Mouse (Mus musculus): ENCODE measurements around the gene Klhl3.

Klhl3 gene

DNA sequence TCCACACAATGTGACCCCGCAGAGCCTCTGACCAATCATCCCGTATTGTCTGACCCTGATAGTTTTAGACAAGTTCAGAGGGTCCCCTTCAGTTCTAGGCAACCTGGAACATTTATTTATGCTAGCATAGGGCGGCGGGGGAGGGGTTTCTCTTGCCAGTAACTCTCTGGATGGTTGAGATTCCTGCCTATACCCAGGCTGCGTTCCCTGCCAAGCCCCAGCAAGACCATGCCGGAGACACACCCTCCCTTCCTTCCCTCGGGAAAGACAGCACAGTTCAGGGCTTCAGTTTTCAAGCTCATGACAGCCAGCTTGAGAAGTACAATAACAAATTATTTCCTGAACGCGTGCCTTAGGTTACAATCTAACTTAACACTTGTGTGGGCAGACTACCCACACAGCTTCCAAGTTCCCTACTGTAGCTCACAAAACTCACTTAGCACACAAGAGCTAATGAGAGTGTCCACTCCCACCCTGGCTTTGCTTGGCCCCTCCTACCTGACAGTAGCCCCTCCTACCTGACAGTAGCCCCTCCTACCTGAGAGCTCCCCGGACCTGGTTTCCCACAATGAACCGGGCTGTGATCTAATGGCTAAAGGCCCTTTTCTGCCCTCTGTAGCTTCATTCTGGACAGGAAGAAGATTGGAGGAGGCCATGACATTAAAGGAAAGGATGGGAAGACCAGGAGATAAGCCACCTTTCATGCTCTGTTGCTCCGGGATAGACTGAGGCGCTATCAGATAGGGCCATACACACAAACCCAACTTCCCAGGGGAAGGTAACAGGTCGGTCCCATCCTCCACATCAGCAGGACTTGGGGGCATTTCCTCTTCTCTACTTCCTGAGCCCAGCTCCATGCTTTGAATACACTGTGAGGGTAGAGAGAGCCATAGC lies 46.6 kb downstream of the Klhl3 start:
- DNase-seq (ENCODE audit: low read depth, low spot score) = peak; percentile 60

DNA sequence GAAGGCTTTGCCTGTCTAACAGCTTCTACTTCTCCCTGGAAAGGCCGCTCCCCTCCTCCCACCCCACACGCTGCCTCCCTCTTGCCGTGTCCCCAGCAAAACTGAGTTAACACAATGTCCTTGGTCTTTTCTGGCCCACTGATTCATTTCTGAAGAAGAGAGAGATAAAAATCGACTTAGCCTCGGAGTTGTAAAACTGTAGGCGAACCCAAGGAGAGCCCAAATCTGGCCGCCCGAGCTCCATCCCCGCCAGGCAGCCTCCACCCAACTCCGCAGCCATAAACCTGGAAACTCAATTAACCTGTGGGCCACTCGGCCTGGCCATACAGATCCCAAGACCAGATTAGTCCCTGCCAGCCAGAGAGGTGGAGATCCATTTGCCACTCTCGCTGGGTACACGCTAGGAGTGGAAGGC lies 47.3 kb downstream of the Klhl3 start:
- no peak for DNase-seq (ENCODE audit: low read depth, low spot score)

DNA sequence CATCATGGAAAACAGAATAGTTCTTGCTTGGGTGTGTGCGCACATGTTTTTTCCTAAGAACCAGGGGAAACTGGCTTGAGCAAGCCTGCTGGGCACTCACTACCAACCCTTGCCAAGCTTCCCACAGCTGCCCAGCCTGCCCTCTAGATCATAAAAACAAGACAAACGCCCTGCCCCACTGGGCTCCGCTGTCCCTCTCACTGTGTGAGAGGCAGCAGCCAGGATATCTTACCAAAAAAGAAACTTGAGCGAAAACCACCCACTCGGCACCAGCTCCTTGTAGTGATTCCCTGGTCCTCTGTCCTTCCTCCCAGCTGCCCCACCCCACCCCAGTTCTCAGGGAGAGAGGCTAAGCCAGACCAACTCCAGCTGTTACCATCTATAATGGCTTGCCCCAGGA lies 48.1 kb downstream of the Klhl3 start:
- no peak for DNase-seq (ENCODE audit: low read depth, low spot score)

GRCm38 (mm10) chr13:58057953-58058870 lies 55.2 kb downstream of the Klhl3 start:
- no peak for DNase-seq (ENCODE audit: low read depth, low spot score)

- peak; percentile 45 for DNase-seq (ENCODE audit: low read depth, low spot score)
Observed at GRCm38 (mm10) chr13:58056618-58057017, 56.8 kb downstream of the Klhl3 start.

GRCm38 (mm10) chr13:58053628-58054027 lies 59.8 kb downstream of the Klhl3 start:
- no peak for DNase-seq (ENCODE audit: low read depth, low spot score)

- DNase-seq (ENCODE audit: low read depth, low spot score) = no peak
Observed at GRCm38 (mm10) chr13:58051654-58052053, 61.7 kb downstream of the Klhl3 start.

DNA sequence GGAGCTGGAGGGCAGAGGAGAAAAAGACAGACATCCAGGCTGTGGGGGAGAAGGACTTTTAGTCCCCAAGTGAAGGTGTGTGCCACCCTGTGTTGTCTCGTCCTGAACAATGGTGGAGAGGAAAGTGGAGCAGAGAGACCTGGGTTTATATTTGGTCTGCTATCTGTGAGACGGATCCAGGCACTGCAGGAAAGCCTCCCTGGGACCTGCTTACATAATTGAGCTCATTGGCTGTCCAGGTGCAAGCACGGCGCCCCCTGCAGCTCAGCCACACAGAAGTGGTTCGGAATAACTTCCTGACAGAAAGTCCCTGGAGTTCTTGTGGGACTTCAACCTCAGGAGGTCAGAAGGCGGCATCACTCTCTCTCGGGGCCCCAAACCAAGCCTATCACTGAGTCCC lies 62.1 kb downstream of the Klhl3 start:
- no peak for DNase-seq (ENCODE audit: low read depth, low spot score)

- no peak for DNase-seq (ENCODE audit: low read depth, low spot score)
Observed at GRCm38 (mm10) chr13:58049121-58049520, 64.3 kb downstream of the Klhl3 start.

GRCm38 (mm10) chr13:58048076-58048475 lies 65.3 kb downstream of the Klhl3 start:
- DNase-seq (ENCODE audit: low read depth, low spot score) = peak; percentile 11

DNA sequence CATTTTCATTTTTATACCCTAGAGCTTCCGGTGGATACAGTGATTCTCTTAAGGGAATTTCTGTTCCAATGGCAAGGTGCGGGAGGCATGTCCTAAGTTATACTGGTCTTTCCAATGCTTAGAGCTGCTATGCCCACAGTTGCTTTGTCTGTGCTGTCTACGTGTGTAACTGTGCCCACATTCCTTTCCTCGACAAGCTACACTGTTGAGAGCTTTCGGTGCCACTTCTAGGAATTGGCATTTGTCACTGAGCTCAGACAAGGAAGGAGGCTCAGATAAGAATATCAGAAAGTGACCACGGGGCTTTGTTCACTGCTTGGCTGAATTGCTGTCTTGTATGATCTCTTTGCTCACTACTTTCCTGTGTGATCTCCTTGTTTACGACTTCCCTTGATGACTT lies 67.2 kb downstream of the Klhl3 start:
- DNase-seq (ENCODE audit: low read depth, low spot score) = no peak

DNA sequence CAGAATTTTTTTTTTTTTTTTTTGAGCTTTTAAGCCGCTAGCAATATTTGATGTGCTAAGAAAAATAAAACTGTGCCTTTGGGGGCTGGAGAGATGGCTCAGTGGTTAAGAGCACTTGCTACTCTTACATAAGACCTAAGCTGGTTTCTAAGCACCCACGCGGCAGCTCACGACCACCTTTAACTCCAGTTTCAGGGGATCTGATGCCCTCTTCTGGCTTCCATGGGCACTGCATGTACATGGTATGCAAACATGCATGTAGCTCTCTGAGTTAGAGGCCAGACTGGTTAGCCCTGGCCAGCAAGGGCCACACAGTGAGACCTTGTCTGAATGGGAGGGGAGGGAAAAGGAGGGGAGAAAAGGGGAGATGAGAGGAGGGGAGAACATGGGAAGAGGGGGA lies 68.1 kb downstream of the Klhl3 start:
- DNase-seq (ENCODE audit: low read depth, low spot score) = peak; percentile 17

GRCm38 (mm10) chr13:58043278-58043677 lies 70.1 kb downstream of the Klhl3 start:
- DNase-seq (ENCODE audit: low read depth, low spot score) = no peak

GRCm38 (mm10) chr13:58040112-58040511 lies 73.3 kb downstream of the Klhl3 start:
- no peak for DNase-seq (ENCODE audit: low read depth, low spot score)

GRCm38 (mm10) chr13:58037506-58037905 lies 75.9 kb downstream of the Klhl3 start:
- DNase-seq (ENCODE audit: low read depth, low spot score) = no peak

- no peak for DNase-seq (ENCODE audit: low read depth, low spot score)
Observed at GRCm38 (mm10) chr13:58035470-58036156, 77.8 kb downstream of the Klhl3 start.

DNA sequence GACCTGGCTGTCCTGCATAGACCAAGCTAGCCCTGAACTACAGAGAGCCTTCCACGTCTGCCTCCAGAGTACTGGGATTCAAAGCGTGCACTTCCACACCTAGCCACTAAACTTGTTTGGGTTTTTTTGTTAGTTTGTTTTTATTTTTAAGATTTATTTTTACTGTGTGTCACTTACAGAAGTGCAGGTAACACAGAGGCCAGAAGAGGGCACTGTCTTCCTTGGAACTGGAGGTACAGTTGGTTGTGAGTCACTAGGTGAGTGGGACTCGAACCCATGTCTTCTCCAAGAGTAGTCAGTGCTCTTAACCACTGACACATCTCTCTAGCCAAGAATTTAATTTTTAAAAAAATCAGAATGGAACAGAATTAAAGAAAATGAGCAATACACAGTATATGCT lies 78.4 kb downstream of the Klhl3 start:
- DNase-seq (ENCODE audit: low read depth, low spot score) = peak; percentile 10

GRCm38 (mm10) chr13:58034507-58034906 lies 78.9 kb downstream of the Klhl3 start:
- DNase-seq (ENCODE audit: low read depth, low spot score) = no peak

- peak; percentile 80 for DNase-seq (ENCODE audit: low read depth, low spot score)
Observed at GRCm38 (mm10) chr13:58031755-58032154, 81.6 kb downstream of the Klhl3 start.

- no peak for DNase-seq (ENCODE audit: low read depth, low spot score)
Observed at GRCm38 (mm10) chr13:58027115-58027514, 86.3 kb downstream of the Klhl3 start.

DNA sequence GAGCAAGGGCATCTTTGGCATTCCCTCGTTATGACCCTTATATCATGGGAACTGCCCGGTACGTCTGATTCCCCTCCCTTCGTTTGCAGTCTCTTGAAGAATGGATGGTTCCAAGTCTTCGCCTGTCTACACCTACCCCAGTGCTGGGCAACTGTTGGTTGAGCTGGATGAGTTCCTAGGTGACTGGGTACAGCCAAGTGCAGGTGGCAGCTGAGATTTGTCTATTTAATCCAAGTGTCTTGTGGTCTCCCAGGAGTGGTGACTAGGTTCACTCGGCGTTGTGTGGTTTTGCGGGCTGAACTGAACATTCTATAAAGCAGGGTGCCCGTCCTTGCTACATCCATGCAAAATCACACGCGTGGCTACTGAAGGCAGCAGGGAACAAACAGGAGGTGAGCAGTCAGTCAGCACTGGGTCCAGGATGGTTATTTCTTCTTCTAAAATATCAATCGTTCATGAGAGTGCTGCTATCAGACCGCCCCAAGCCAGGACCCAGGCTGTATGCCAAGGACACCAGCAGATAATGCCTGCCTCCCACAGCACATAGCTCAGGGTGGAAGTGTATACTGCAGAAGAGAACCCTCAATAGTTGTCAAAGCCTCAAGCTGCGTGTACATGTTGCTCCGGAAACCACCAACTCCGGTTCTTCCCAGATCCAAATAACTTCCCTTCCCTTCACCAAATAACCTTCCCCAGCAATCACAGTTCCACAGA lies 87.5 kb downstream of the Klhl3 start:
- DNase-seq (ENCODE audit: low read depth, low spot score) = no peak
